Mouse (Mus musculus) bone marrow, adult 2 months (tissue): ENCODE measurements at regions not wholly inside any gene's neighbourhood (a gene's known extent, or its start where the extent isn't known, plus 50 kb on each side); places are given as distances from the start of the nearest gene placed in this dataset.

Source experiments
- CTCF ChIP-seq: fragments of 200-500 bp; IDR thresholded peaks from 2 replicates; pipeline ENCODE4 v1.5.1; 2011; ENCODE audit warnings: low read length, control low read depth; ENCODE audit not compliant: control insufficient read depth, insufficient read depth
- POLR2A ChIP-seq: fragments of 200-500 bp; IDR thresholded peaks from 2 replicates; pipeline ENCODE4 v1.6.1; 2011; ENCODE audit warnings: low read depth, mild to moderate bottlenecking, control low read depth, low read length, borderline replicate concordance; ENCODE audit not compliant: control insufficient read depth

GRCm38 (mm10) chr11:82616856-82617255 lies 147.3 kb downstream of the Cct6b start:
- TF ChIP-seq POLR2A: no peak
- no peak for TF ChIP-seq CTCF
